Mouse (Mus musculus) MEL (cell line): ENCODE results near the gene Pla1a.
A peak's percentile ranks its signal among the peaks of the same experiment; 100 is the strongest.

Experiments
- BHLHE40 ChIP-seq: IDR thresholded peaks from 2 replicates; pipeline ENCODE4 v1.6.1; 2012; ENCODE audit warnings: low read depth, mild to moderate bottlenecking, inconsistent platforms, low read length, improper control_type of control experiment, borderline replicate concordance
- CHD1 ChIP-seq: IDR thresholded peaks from 2 replicates; pipeline ENCODE4 v1.6.1; 2012; ENCODE audit warnings: low read depth, mild to moderate bottlenecking, inconsistent platforms, low read length, improper control_type of control experiment
- CHD2 ChIP-seq: IDR thresholded peaks from 2 replicates; pipeline ENCODE4 v1.6.1; 2011; ENCODE audit warnings: low read length, improper control_type of control experiment
- CTCF ChIP-seq, 3 experiments: IDR thresholded peaks in 2 of 3; conservative IDR thresholded peaks in 1 of 3; 2 replicates each; pipeline ENCODE4 v1.5.1; 2011 to 2012; ENCODE audit warnings: low read length in 3 of 3, low read depth in 2 of 3, mild to moderate bottlenecking in 2 of 3, improper control_type of control experiment in 1 of 3, inconsistent platforms in 1 of 3, mixed read lengths in 1 of 3, moderate library complexity in 1 of 3; ENCODE audit not compliant: control insufficient read depth in 1 of 3, insufficient read depth in 1 of 3, poor library complexity in 1 of 3, severe bottlenecking in 1 of 3
- MEF2A ChIP-seq: IDR thresholded peaks from 2 replicates; pipeline ENCODE4 v1.6.1; 2014; ENCODE audit warnings: low read depth, mild to moderate bottlenecking, inconsistent platforms, low read length, improper control_type of control experiment; ENCODE audit not compliant: poor library complexity, insufficient replicate concordance, severe bottlenecking; ENCODE audit errors: extremely low read depth
- NELFE ChIP-seq: IDR thresholded peaks from 2 replicates; pipeline ENCODE4 v1.6.1; 2011; ENCODE audit warnings: low read depth, low read length, improper control_type of control experiment
- NRF1 ChIP-seq: IDR thresholded peaks from 2 replicates; pipeline ENCODE4 v1.6.1; 2014; ENCODE audit warnings: low read depth, mild to moderate bottlenecking, inconsistent platforms, low read length, improper control_type of control experiment, moderate library complexity; ENCODE audit not compliant: poor library complexity, insufficient read depth, severe bottlenecking
- POLR2A ChIP-seq, 2 experiments: IDR thresholded peaks; 2 replicates each; pipeline ENCODE4 v1.6.1; 2011 to 2012; ENCODE audit warnings: low read length in 2 of 2, mild to moderate bottlenecking in 2 of 2, control low read depth in 1 of 2, improper control_type of control experiment in 1 of 2, low read depth in 1 of 2, moderate library complexity in 1 of 2; ENCODE audit not compliant: control insufficient read depth in 1 of 2, insufficient read depth in 1 of 2, poor library complexity in 1 of 2
- SIN3A ChIP-seq: IDR thresholded peaks from 2 replicates; pipeline ENCODE4 v1.6.1; 2012; ENCODE audit warnings: low read length, improper control_type of control experiment, inconsistent platforms
- TAL1 ChIP-seq: IDR thresholded peaks from 2 replicates; pipeline ENCODE4 v1.6.1; 2012; ENCODE audit warnings: mild to moderate bottlenecking, inconsistent platforms, low read length, moderate library complexity, mixed read lengths
- ZNF384 ChIP-seq: IDR thresholded peaks from 2 replicates; pipeline ENCODE4 v1.6.1; 2012; ENCODE audit warnings: low read depth, mild to moderate bottlenecking, inconsistent platforms, low read length, improper control_type of control experiment

GRCm38 (mm10) chr16:38452442-38453202 lies 19.7 kb upstream of the Pla1a start, which contains the start of gene Adprh:
- TF ChIP-seq CHD2 = no peak
- no peak for TF ChIP-seq CTCF (IDR thresholded peaks at IDR 0.05 in 2 of 3, conservative IDR thresholded peaks at IDR 0.05 in 1 of 3; ENCODE audit: control insufficient read depth in 1 of 3, insufficient read depth in 1 of 3, low read depth in 2 of 3, low read length in 3 of 3, poor library complexity in 1 of 3, severe bottlenecking in 1 of 3)
- TF ChIP-seq SIN3A = peak; percentile 36; the same call in 1 of the 2 replicates
- TF ChIP-seq CHD1 = no peak; the same call in 1 of the 2 replicates
- TF ChIP-seq POLR2A (IDR thresholded peaks at IDR 0.05; ENCODE audit: control insufficient read depth in 1 of 2, insufficient read depth in 1 of 2, low read depth in 1 of 2, low read length in 2 of 2, poor library complexity in 1 of 2) = peak; percentile 93 to 98
- peak; percentile 97 for TF ChIP-seq NELFE
- TF ChIP-seq MEF2A = no peak
- no peak for TF ChIP-seq ZNF384
- TF ChIP-seq TAL1 = no peak
- peak; percentile 56 for TF ChIP-seq NRF1
- TF ChIP-seq BHLHE40 = no peak
